Mouse (Mus musculus): ENCODE measurements around the gene Creb3l4. TPM values are rescaled to one million over a fixed set of nuclear protein-coding genes. Genes with fewer than 3 reads are reported as not detected.

Gene Creb3l4
- total RNA-seq, 2 experiments from 2014 or later, result 0.26 TPM; not detected in 1

GRCm38 (mm10) chr3:90204582-90204981 is 38.7 kb downstream of the Creb3l4 start:
- no peak for DNase-seq
- intact Hi-C loops (cut with DNase I), result no loop called here

DNA sequence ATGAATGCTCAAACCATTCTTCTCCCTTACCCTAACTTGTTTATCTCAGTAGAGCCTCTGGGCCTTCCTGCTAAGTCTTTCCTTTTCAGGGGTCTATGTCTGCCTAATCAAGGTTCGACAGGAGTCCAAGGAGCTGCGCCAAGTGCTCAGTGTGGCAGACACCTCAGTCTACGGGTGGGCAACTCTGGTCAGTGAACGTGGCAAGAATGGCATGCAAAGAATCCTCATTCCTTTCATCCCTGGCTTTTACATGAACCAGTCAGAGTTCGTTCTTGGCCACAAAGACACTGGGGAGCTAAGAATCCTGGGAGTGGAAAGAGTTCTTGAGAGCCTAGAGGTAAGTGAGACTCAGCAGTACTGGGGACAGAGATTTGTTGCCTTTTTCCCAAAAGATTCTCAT is 39.7 kb downstream of the Creb3l4 start:
- intact Hi-C loops (cut with DNase I), result no loop called here
- DNase-seq, result no peak

- intact Hi-C loops (cut with DNase I), result no loop called here
- DNase-seq, result no peak
These were observed 40.4 kb downstream of the Creb3l4 start for GRCm38 (mm10) chr3:90202884-90203283.

DNA sequence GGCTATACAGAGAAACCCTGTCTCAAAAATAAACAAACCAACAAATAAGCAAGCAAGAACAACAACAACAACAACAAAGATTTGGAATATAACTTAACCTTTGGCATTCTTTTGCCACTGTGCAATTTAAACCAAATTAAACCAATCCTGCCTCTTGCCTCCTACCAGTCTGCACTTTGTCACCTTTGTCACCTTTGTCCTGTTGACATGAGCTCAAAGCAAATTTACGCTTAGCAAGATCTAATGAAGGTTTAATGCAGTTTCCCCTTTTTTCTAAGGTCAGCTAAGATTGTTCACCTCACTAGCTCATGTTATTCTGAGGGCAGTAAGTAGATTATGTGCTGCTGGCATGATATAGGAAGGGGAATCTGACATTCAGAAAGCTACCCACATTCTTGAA is 45.8 kb downstream of the Creb3l4 start:
- no peak for DNase-seq
- intact Hi-C loops (cut with DNase I), result no loop called here

DNA sequence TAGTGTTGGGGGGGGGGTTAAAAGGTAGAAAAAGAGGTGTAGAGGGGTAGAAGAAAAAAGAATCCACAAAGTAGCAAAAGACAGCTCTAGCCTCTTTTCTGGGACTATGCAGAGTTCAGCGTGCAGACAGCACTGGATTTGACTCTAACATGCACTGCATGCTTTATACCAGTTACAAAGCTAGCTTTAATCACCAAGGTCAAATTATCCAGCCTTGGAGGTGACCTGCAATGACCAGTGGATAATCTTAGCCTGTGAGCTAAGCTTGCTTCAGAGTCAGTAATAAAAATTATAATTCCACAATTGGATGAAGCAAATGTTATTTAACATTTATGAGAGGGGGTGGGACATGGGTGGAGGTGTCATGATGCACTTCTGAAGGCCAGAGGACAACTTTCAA is 47.7 kb downstream of the Creb3l4 start:
- intact Hi-C loops (cut with DNase I), result no loop called here
- DNase-seq, result no peak

- intact Hi-C loops (cut with DNase I), result no loop called here
- no peak for DNase-seq
These were observed 48.6 kb downstream of the Creb3l4 start for GRCm38 (mm10) chr3:90194759-90195158.

GRCm38 (mm10) chr3:90190859-90191510 is 52.3 kb downstream of the Creb3l4 start:
- intact Hi-C loops (cut with DNase I), result no loop called here
- DNase-seq, result no peak

Small RNA genes within 50 kb of the gene (microRNA-seq; reads per million reads assigned to microRNA genes)
- gene Mir7012, result 0 reads per million in 2 experiments

Other genes starting within 250 kb of the Creb3l4 start
- 10 to 100 TPM; 41.9 to 49.5 TPM for gene Hax1, start 244.7 kb downstream of the Creb3l4 start, total RNA-seq (2021)
- 10 to 100 TPM; 78.1 to 90.6 TPM for gene 4933434E20Rik, start 191.9 kb downstream of the Creb3l4 start, total RNA-seq (2021)
- gene Ubap2l, start 190.9 kb downstream of the Creb3l4 start, total RNA-seq (2021), result 10 to 100 TPM; 80.6 to 90.5 TPM
- gene Tpm3, start 170.9 kb downstream of the Creb3l4 start, total RNA-seq (2021), result 100 to 1,000 TPM; 150 to 798 TPM
- under 1 TPM in 1 of 2 experiments, not detected in 1; 0.05 TPM for gene Nup210l, start 139.4 kb downstream of the Creb3l4 start, total RNA-seq (2021)
- 100 to 1,000 TPM; 700 to 984 TPM for gene Rps27, start 29.9 kb downstream of the Creb3l4 start, total RNA-seq (2021)
- 1 to 10 TPM; 6.1 to 7.1 TPM for gene Rab13, start 29.8 kb downstream of the Creb3l4 start, total RNA-seq (2021)
- 10 to 100 TPM; 58.9 to 63.8 TPM for gene Jtb, start 11.9 kb downstream of the Creb3l4 start, total RNA-seq (2021)
- gene Slc39a1, start 4.7 kb upstream of the Creb3l4 start, total RNA-seq (2021), result 10 to 100 TPM; 47.5 to 48.3 TPM
- gene Crtc2, start 10.7 kb upstream of the Creb3l4 start, total RNA-seq (2021), result 10 to 100 TPM; 12.3 to 14.0 TPM
- gene Dennd4b, start 21.7 kb upstream of the Creb3l4 start, total RNA-seq (2021), result 10 to 100 TPM; 78.4 to 81.8 TPM
- gene Gatad2b, start 49.7 kb upstream of the Creb3l4 start, total RNA-seq (2021), result 10 to 100 TPM; 36.1 to 50.1 TPM
- gene Slc27a3, start 146.4 kb upstream of the Creb3l4 start, total RNA-seq (2021), result under 1 TPM; 0.59 to 0.91 TPM
- 10 to 100 TPM; 14.3 to 15.0 TPM for gene Ints3, start 190.1 kb upstream of the Creb3l4 start, total RNA-seq (2021)
- 1 to 10 TPM; 5.7 to 6.1 TPM for gene Npr1, start 222.4 kb upstream of the Creb3l4 start, total RNA-seq (2021)
- gene Ilf2, start 232.6 kb upstream of the Creb3l4 start, total RNA-seq (2021), result 10 to 100 TPM; 23.8 to 25.4 TPM
- gene Snapin, start 247.5 kb upstream of the Creb3l4 start, total RNA-seq (2021), result 10 to 100 TPM; 58.8 to 68.7 TPM